Mouse (Mus musculus): ENCODE measurements at regions not wholly inside any gene's neighbourhood (a gene's known extent, or its start where the extent isn't known, plus 50 kb on each side); places are given as distances from the start of the nearest gene placed in this dataset.
"Not testable (repeated sequence)": the region's sequence is repeated elsewhere in the genome, so short reads cannot be mapped to it uniquely, and the experiment has no call there.

DNA sequence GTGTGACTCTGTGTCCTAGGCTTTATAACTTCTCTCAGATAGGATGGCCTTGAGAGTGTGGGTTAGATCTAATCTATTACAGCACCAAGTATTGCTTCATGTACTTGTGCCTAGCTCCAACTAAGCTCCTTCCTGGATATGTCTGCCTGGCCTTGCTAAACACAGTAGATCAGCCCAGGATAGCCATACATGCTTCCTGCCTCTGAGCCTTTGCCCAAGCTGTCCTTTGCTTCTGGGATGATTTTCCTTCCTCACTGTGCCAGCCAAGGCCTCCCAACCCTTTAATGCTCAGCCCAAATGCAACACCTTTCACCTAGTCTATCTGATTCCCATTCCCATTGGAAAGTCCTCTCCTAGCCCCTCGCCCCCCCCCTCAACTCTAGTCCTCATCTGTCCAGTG lies 208.9 kb downstream of the Gm15319 start:
- not testable (repeated sequence) for DNase-seq (ENCODE audit: low spot score); H3K9ac ChIP-seq (ENCODE audit: low read depth, low read length); H3K4me2 ChIP-seq (ENCODE audit: low read length); H3K36me3 ChIP-seq (ENCODE audit: insufficient read depth, low read length); H3K27ac ChIP-seq; H3K4me3 ChIP-seq (replicated peaks; ENCODE audit: low read depth, low read length); ATAC-seq (replicated peaks; ENCODE audit: low FRiP score, low read depth); H3K9me3 ChIP-seq (replicated peaks; ENCODE audit: low read length); H3K27me3 ChIP-seq (ENCODE audit: insufficient read depth, low read length); H3K4me1 ChIP-seq (replicated peaks; ENCODE audit: insufficient read depth, low read length)
- 100% methylated on average over 1 of the region's 1 CpGs for WGBS
